Mouse (Mus musculus) skeletal muscle tissue, adult 2 months (tissue): ENCODE measurements around the gene Map3k15.

Source experiments
- DNase-seq: peaks from one replicate; pipeline ENCODE4 v3.0.0-alpha.2; 2012; ENCODE audit warnings: low read depth, low spot score

The Map3k15 gene

DNA sequence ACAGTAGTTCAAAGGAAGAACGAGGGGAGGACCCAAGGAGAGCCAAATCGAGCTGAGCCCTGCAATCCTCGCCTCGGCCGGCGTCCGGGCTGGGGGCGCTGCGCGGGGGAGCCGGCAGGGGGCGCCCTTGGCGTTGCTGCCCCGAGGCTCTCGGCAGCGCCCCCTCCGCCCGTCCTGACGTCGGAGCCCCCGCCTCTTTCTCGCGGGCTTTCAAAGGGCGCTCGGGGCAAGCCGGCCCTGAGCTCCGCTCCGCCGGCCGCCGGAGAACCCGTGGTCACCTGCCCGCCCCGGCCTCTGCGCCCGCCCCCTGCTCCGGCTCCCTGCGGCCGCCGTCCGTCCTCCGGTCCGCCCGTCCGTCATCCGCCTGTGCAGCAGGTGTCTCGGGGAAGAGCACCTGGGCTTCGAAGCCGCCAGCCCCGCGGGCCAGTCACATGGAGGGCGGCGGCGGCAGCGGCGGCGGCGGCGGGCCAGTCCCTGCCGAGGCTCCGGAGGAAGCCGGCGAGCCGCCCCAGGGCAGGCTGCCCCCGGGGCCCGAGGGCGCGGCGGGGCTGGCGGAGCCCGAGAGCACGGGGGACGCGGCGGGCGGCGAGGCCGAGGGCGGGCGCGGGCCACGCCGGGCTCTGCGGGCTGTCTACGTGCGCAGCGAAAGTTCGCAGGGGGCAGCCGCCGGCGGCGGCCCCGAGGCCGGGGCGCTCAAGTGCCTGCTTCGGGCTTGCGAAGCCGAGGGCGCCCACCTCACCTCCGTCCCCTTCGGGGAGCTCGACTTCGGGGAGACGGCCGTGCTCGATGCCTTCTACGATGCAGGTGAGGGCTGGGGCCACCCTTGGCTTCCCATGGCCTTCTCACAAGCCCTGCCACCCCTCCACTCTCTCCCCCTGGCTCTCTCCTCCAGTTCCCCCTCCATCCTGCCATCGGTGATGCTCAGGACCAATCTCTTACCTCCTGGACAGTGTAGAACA, at the start of gene Map3k15:
TSS of gene Map3k15 (plus strand) at position 432 of the 959 bp plus-strand sequence.
- peak; percentile 9 for DNase-seq

DNA sequence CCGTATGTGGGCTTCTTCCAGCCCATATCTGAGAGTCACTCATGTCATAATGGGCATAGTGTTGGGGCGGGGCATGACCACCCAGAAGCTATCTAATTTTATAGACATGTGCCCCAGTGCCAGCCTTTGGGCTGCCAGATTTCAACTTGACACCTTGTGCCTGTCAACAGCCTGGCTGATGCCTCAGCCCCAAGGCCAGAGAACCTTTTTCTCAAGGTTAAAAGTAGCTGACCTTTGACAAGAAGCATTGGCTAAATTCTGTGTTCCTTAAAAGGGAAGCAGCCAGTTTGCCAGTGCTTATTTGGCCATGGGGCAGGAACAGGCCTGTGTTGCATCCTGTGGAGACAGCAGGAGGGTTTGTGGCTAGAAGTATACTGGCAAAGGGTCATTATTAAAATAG, 45.7 kb upstream of the Map3k15 start:
- peak; percentile 77 for DNase-seq

DNA sequence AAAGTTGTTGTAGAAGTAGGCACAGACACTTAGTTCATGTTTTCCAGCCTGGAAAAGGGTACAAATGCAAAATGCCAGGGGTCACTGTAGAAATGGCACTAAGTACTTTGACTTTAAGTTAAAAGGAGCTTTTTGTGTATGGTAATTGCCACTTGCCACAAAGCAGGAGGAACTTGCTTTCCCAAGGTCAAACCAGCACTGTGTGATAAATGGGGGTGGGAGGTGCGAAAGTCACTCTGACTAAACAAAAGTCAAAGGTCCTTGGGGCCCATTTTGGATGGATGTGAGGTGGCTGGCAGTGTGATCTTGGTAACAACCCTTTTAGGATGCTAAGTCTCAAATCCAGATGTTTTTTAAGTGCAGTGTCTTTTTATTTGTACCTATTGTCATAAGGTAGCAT, 44.6 kb upstream of the Map3k15 start:
- no peak for DNase-seq

DNA sequence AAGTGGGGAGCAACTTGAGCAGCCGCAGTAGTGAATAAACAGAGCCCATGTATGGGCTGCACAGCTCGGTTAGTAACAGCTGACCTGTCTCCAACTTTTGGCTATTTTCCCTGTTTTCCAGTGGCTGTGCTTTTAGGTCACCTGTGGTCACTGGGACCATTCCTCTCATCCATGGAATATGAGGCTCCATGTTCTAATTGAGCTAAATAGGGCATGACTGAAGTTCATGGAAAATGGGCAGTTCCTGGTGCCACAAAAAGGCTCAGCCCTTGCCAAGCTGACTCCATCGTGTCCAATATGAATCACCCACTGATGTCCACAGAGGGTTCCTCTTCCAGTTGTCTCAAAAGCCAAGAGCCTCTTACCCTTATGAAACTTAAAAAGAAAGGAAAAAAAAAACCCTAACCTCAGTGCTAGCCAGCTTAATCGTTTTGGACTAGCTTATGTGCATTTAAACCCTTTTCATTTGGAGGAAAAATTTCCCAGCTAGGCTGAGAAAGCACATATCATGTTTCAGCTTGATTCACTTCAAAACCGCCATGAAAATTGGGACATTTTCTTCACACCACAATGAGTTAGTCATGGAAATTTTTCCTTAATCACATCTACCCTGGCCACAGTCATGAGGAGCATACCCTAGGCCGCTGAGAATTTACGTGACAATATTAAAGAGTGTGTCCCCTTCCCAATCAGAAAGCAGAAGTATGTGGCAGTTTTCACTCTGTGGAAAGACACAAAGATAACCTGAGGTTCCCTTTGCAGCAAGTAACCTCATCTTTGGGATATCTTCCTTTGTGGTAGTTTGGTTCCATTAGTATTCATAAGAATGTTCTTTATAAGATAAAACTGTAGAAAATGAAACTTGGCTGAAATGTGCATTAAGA, 34.4 kb upstream of the Map3k15 start:
- peak; percentile 17 for DNase-seq

DNA sequence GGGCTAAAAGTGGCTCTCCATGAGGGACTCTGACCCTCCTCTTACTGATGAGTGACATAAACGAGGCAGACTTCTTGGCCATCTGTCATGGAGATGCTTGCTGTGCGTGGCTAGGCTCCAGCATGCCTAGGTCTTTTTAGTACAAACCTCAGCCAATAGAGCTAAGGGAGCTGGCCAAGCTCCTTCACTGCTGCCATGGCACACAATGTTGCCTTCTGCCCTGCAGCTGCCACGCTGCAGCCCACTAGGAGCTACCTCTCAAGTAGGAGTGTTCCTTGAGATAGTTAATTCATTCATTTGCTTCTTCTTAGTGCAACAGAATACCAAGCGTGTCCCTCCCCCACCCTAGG, 33.8 kb upstream of the Map3k15 start:
- no peak for DNase-seq

DNA sequence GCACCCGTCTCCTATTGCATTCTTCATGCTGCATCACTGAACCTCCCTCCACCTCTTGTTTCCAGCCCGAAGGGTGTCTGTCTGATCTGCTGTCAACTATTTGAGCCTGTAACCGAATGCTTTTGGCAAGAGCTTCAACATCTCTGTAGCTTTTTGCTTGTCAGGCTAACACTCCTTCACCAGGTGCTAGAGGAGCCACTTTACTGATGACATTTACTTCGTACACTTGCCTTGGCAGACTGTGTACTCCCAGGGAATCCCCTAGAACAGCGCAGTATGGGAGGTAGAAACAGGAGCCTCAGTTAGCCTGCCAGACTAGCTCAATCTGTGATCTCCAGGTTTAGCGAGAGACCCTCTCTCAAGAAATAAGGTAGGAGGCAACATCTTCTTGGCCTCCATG, 32.8 kb upstream of the Map3k15 start:
- DNase-seq = peak; percentile 43

DNA sequence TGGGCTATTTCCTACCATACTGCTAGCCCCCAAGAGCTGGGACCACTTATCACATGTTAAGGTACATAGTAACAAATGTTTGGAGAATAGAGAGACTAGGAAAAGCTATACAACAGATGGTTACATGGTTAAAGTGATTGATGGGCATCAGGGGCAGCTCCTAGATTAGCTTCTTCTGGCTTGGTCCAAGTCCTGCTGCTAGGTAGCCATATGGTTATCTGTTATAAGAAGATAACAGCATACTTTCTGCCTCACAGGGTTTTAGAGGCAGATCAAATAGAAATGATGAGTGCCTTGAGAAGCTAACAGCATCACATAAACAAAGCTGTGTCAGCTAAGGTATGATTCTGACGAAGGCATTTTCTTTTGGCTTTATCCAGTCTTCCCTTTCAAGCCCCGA, 26.8 kb upstream of the Map3k15 start:
- DNase-seq = no peak

DNA sequence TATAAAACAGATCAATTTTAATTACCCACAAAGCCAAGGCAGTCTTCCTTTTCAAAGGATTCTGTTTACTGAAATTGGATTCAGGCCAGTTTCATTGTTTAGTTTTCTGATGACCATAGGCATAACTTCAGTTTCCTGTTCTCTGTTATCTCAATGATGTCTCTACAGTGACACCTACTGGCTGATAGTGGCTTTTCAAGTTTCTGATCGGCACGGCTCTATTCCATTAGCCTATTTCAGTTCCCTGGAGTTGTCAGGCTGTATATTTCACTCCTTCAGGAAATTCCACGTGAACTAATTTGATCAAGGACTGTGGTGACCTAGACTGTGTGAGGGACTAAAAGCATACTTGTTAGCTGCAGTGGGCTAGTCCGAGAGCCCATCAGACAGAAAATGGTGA, 25.0 kb upstream of the Map3k15 start:
- peak; percentile 33 for DNase-seq

DNA sequence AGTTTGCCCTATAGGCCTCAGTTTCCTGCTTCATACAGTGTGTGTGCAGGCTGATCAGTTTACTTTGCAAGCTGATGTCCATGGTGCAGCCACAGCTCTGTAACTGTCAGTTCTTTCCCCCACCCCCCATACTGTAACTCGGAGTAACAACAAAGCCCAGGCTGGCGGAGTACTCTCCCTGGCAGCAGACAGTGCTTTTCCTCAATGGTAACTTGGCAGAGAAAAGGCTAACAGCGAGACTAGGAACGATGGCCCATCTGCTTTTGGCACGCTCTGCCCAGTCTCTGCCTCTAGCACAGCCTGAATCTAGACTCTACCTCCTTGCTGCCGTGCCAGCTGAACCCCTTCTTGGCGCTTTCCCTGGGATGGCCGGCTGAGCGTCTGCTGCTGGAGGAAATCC, 24.3 kb upstream of the Map3k15 start:
- no peak for DNase-seq

DNA sequence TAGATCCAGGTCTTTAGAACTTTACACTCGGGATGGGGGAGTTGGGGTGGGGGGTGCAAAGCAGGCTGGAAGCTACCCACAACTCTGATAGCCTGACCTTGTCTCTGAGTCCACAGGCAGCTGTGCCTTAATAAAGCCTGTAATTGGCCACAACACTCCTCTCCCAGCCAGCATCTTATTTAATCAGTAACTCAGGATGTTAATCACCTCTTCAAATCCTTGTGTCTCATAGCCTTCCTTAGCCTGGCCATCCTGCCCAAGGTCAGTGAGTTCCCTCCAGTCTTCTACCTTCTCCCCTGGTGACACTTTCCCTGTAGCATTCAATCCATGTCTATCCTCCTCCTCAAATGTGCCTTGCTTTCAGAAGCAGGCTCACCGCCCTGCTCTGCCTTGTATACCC, 19.2 kb upstream of the Map3k15 start:
- DNase-seq = no peak

DNA sequence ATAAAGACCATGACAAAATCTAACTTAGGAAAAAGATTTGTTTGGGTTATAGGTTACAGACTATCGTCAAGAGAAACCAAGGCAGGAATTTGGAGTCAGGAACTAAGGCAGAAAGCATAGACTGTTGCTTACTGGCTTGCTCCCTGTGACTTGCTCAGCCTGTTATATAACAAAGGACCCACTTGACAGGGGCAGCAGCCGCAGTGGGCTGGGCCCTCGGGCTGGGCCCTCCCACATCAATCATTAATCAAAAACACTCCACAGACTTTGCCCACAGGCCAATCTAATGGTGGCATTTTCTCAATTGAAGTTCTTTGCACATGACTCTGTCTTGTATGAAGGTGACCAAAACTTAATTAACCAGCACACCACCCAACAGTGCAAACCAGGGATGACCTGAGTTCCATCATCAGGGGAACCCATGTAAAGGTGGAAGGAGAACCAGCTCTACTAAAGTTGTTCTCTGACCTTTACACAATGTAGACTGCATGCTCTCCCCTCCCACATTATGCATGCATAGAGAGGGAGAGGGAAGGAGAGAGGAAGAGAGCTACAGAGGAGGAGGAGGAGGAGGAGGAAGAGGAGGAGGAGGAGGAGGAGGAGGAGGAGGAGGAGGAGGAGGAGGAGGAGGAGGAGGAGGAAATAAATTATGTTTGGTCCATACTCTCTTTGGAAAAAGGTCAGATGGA, 17.0 kb upstream of the Map3k15 start:
- no peak for DNase-seq

DNA sequence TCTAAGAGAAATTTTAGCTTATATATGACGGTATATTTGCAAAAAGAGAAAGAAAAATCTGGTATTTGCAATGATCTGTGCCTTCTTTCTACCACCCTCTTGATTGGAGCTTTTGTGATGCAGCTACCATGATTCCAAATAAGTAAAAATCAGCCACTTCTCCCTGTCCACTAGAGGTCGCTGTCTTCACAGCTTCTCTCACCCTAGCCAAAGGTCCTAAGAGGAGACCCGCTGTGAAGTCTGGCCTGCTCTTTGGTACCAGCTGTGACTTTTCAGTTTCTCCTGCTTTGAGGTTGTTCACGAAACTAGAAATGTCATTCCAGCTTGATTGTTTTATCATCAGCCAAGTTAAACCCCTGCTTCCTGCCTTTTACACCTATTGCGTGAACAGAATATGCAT, 14.5 kb upstream of the Map3k15 start:
- DNase-seq = peak; percentile 11

DNA sequence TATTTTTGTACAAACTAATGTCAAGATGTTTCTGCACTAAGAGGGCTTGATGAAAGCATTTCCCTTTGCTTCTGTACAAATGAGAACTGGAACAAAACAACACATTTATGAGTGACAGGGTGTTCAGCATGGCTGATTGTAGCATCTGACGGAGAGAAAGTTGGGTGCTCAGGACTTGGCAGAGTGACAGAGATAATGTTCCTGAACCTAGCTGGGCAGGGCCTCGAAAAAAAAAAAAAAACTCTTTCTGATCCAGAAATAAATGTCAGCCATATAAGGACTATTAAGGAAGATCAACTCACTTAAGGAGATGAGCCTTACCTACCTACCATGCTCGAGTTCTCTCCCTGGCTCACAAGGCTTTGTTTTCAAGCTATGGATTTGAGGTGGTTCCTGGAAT, 12.0 kb upstream of the Map3k15 start:
- DNase-seq = no peak

DNA sequence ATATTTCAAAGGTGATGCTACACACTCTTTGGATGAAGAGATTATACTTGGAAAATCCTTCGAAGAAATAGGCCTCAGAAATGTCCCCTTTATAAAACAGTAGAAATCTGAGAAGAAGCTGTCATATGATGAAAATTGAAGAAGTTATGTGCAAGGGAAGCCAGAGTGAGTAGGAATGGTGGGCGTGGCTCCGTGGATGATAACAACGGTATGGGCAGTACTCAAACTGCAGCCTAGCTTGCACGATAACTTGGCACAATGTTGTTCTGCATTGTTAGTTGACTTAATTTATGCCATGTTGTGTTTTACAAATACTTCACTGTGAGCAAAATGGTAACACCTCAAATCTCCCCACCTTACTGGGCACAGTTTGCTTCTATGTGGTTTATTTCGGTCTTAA, 7.6 kb downstream of the Map3k15 start:
- DNase-seq = no peak

DNA sequence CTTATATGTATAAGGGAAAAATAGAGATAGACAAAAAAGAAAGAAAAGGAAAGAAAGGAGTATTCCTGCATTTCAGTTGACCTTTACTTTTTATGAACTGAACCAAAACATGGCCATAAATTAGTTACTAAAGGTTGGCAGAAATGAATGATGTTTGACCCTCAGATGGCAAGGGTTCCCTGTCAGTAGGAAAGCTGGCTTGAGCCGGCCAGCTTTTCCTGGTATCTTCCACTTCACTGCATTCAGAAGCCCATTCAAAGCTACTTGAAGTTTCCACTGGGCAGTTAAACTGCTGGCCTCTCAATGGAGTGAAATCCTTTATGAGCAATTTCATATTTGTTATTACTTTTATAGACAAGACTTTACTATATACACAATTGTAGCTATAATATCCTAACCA, 65.1 kb downstream of the Map3k15 start:
- DNase-seq = no peak

DNA sequence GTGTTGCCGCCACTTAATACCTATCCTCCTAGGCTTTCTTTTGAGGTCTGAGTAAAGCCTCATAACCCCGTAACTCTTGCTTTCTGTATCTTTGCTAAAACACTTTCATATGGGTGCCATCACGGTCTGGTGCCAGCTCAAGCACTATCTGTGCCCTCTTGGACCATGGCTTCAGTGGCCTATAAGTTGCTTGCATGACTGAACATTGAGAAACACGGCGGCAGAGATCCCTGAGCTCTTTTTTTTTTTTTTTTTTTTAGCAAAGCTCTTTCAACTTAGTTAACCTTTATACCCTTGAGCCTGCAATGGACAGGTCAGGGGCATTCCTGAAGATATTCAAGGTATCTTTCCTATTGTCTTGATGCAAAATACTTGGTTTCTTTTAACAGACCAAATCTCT, 66.4 kb downstream of the Map3k15 start:
- DNase-seq = no peak

DNA sequence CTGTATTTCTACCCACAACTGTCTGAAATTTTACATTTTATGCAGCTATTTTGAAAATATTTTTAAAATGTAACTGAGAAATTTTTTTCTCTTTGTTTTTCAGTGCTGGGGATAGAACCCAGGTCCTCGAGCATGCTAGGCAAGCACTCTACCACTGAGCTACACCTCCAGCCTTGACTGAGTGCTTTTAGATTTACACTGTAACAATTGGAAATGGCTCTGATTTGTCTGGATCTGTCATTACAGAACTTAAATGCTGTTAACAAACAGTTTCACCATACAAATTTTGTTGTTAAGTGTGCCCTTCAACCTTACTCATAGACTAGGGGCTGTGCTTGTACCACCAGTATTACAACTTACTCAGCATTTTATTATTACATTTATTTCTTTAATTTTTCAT, 103.7 kb downstream of the Map3k15 start:
- no peak for DNase-seq

DNA sequence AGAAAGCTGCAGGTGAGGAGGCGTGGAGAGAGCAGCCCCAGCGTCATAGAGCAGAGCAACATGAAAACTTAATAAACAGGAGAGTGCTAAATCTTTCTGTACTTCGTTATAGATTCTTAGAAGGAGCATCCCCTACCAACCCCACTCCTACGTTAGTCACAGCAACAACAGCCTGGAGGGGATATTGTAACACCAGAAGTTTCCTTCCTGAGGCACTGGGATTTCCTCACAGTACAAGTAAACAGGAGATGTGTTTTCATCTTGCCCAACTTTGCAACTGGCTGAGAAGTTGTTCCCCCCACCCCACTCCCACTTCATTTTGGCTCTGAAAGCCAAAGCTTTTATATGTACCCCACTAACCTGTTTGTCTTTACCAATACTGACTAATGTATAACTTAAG, 119.6 kb downstream of the Map3k15 start:
- no peak for DNase-seq

DNA sequence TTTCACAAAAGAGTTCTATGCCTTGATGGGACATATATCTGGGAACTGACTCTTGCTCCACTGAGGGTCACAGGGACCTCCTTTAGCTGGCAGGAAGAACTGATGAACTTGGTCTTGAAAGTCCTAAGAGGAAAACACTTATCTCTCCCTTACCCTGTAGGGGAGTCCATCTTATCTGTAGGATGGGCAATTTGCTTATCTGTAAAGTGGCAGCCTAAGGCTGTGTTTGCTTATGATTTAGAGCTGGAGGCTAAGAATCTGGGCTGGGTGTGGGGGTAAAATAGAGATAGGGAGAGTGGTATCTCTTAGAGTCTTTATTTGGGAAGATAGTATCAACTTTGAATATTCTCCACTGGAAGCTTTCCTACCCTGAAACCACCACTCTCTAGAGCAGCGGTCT, 125.5 kb downstream of the Map3k15 start:
- no peak for DNase-seq

DNA sequence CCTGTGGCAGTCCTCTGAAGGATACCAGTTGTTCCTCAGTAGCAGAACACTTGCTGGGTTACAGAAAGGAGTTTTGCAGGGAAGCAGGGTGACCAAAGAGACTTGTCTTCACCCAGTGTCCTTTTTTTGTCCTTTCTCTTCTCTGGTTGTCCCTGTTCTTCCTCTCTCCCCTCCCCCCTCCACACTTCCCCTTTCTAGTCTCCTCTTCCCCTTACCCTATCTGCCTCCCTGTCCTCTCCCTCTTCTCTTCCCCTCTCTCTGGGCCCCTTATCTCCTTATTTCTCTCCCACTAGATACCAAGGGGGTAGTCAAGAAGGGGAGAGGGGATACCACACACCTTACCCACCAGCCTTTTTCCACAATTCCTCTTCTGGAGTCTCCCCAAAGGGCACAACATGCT, 127.8 kb downstream of the Map3k15 start:
- DNase-seq = no peak

DNA sequence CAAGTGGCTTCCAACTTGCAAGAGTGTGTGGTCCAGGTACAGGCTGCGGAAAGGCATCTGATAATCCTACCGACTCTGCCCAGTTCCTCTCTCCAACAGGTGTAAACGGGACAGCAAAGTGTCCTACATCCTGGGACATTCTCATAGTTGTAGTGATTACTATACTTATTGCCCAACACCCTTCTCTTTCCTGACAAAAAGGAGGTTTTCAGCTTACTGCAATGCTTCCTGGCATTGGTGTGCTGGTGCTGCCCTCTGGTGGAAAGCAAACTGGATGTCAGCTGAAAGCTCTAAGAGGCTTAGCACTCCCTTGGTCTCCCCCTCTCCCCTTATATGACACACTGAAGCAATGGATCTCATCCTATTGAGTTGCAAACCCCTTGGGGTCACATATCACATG, 128.4 kb downstream of the Map3k15 start:
- no peak for DNase-seq
